Mouse (Mus musculus): Measurements from ENCODE around the gene Wnk1. TPM values are rescaled to one million over a fixed set of nuclear protein-coding genes. Genes with fewer than 3 reads are reported as not detected.

The Wnk1 gene
- polyA plus RNA-seq, 1 experiment from 2014 or later, result 67.7 TPM

GRCm38 (mm10) chr6:120069546-120069945, 31.1 kb upstream of the Wnk1 start:
- Histone ChIP-seq H3K4me2 (no peak overlapping the region), H3K4me3 (replicated peaks) (no peak overlapping the region), H3K36me3 (no peaks in the 10 kb centered on the region), H3K27ac (no peak overlapping the region), H3K9me3 (no peaks in the 10 kb centered on the region), H3K4me1 (replicated peaks) (no peaks in the 10 kb centered on the region), H3K9ac (replicated peaks) (no peak overlapping the region), H3K27me3 (no peaks in the 10 kb centered on the region)
- 82% methylated on average over 3 of the region's 3 CpGs for WGBS
- no peak for ATAC-seq (ENCODE audit: insufficient number of reproducible peaks, insufficient read depth, low FRiP score, low TSS enrichment, low read depth)

- Histone ChIP-seq H3K9me3 (no peaks in the 10 kb centered on the region), H3K9ac (replicated peaks) (no peak overlapping the region), H3K4me2 (no peak overlapping the region), H3K36me3 (no peaks in the 10 kb centered on the region), H3K27ac (no peak overlapping the region), H3K27me3 (no peaks in the 10 kb centered on the region), H3K4me3 (replicated peaks) (no peak overlapping the region), H3K4me1 (replicated peaks) (no peaks in the 10 kb centered on the region)
- WGBS, result 69% methylated on average over 6 of the region's 6 CpGs
- no peak for ATAC-seq (ENCODE audit: insufficient number of reproducible peaks, insufficient read depth, low FRiP score, low TSS enrichment, low read depth)
These were observed 27.2 kb upstream of the Wnk1 start for GRCm38 (mm10) chr6:120065552-120066177.

- H3K36me3 ChIP-seq, result no peaks in the 10 kb centered on the region
- WGBS, result 28% methylated on average over 2 of the region's 2 CpGs
- no peak overlapping the region for H3K9ac ChIP-seq (replicated peaks)
- H3K4me2 ChIP-seq, result no peak overlapping the region
- H3K9me3 ChIP-seq, result no peaks in the 10 kb centered on the region
- no peak overlapping the region for H3K27ac ChIP-seq
- no peak for ATAC-seq (ENCODE audit: insufficient number of reproducible peaks, insufficient read depth, low FRiP score, low TSS enrichment, low read depth)
- no peaks in the 10 kb centered on the region for H3K27me3 ChIP-seq
- H3K4me3 ChIP-seq (replicated peaks), result no peak overlapping the region
- no peaks in the 10 kb centered on the region for H3K4me1 ChIP-seq (replicated peaks)
These were observed 26.2 kb upstream of the Wnk1 start for GRCm38 (mm10) chr6:120064627-120065026.

- H3K27me3 ChIP-seq, result no peaks in the 10 kb centered on the region
- H3K4me2 ChIP-seq, result no peak overlapping the region
- ATAC-seq (ENCODE audit: insufficient number of reproducible peaks, insufficient read depth, low FRiP score, low TSS enrichment, low read depth), result no peak
- H3K9ac ChIP-seq (replicated peaks), result no peak overlapping the region
- no peaks in the 10 kb centered on the region for H3K4me1 ChIP-seq (replicated peaks)
- 88% methylated on average over 5 of the region's 5 CpGs for WGBS
- H3K36me3 ChIP-seq, result no peaks in the 10 kb centered on the region
- H3K4me3 ChIP-seq (replicated peaks), result no peak overlapping the region
- no peak overlapping the region for H3K27ac ChIP-seq
- no peaks in the 10 kb centered on the region for H3K9me3 ChIP-seq
These were observed 24.5 kb upstream of the Wnk1 start for GRCm38 (mm10) chr6:120062934-120063333.

DNA sequence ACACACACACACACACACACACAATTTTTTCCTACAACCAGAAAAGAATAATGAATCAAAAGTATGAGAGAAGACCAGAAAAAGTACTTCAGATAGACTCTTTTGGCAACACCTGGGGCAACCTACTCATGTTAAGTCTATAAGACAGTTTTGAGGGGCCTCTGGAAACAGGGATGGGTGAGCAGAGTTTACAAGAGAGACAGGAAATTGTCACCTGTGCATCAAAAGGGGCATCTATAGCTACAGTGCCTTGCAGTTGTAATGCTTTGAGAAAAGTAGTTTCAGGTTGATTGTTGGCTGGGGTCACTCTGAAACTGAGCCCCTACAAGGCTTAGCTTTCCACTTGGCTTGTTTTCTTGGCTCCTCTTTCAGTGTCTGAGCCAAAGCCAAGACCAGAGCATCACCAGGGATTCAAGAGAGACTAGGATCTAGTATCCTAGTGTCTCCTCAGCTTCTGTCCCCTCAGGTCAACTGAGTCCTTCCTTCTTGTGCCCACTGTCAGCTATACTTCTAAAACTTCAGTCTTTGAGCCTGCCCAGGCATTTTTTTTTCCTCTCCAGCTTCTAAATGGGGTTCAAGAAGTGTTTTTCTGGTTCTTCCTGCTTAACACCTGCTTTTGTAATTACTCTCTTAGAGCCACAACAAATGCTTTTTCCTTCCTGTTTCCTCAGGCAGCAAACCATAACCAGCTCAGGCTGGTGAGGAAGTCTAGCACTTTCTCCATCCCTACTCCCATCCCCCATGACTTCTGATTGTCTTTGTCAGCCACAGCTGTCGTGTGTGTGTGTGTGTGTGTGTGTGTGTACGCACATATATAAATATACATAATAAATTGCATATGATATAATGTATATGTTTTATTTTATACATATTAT, 17.4 kb upstream of the Wnk1 start:
- H3K4me1 ChIP-seq (replicated peaks), result no peaks in the 10 kb centered on the region
- no peak overlapping the region for H3K4me2 ChIP-seq
- no peak overlapping the region for H3K4me3 ChIP-seq (replicated peaks)
- 72% methylated on average over 2 of the region's 2 CpGs for WGBS
- H3K9ac ChIP-seq (replicated peaks), result no peak overlapping the region
- no peak for ATAC-seq (ENCODE audit: insufficient number of reproducible peaks, insufficient read depth, low FRiP score, low TSS enrichment, low read depth)
- H3K36me3 ChIP-seq, result no peaks in the 10 kb centered on the region
- no peaks in the 10 kb centered on the region for H3K27me3 ChIP-seq
- H3K27ac ChIP-seq, result no peak overlapping the region
- H3K9me3 ChIP-seq, result no peaks in the 10 kb centered on the region

DNA sequence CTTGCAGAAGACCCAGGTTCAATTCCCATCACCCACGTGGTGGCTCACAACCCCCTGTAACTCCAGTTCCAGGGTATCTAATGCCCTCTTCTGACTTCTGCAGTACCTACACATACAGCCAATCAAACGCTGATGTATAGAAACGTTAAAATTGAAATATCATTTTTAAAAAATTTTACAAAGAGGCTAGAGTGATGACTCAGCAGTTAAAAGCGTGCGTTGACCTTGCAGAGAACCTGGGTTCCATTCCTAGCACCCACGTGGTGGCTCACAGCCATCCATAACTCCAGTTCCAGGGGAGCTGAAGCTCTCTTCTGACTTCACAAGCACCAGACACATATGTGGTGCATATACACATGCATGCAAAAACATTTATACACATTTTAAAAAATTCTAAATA, 15.9 kb upstream of the Wnk1 start:
- WGBS, result 87% methylated on average over 6 of the region's 6 CpGs
- H3K9me3 ChIP-seq, result no peaks in the 10 kb centered on the region
- no peaks in the 10 kb centered on the region for H3K27me3 ChIP-seq
- H3K4me3 ChIP-seq (replicated peaks), result no peak overlapping the region
- ATAC-seq (ENCODE audit: insufficient number of reproducible peaks, insufficient read depth, low FRiP score, low TSS enrichment, low read depth), result no peak
- no peaks in the 10 kb centered on the region for H3K36me3 ChIP-seq
- no peaks in the 10 kb centered on the region for H3K4me1 ChIP-seq (replicated peaks)
- no peak overlapping the region for H3K27ac ChIP-seq
- H3K9ac ChIP-seq (replicated peaks), result no peak overlapping the region
- H3K4me2 ChIP-seq, result no peak overlapping the region

- no peak for ATAC-seq (ENCODE audit: insufficient number of reproducible peaks, insufficient read depth, low FRiP score, low TSS enrichment, low read depth)
- no peaks in the 10 kb centered on the region; the same call in 1 of the 2 replicates for H3K27me3 ChIP-seq
- no peak overlapping the region for H3K9ac ChIP-seq (replicated peaks)
- H3K36me3 ChIP-seq, result no peaks in the 10 kb centered on the region
- H3K4me3 ChIP-seq (replicated peaks), result no peak overlapping the region
- H3K4me2 ChIP-seq, result no peak overlapping the region
- H3K27ac ChIP-seq, result no peak overlapping the region
- no peaks in the 10 kb centered on the region for H3K4me1 ChIP-seq (replicated peaks)
- no peaks in the 10 kb centered on the region for H3K9me3 ChIP-seq
- 76% methylated on average over 7 of the region's 7 CpGs for WGBS
These were observed 9.3 kb upstream of the Wnk1 start for GRCm38 (mm10) chr6:120047705-120048292.

DNA sequence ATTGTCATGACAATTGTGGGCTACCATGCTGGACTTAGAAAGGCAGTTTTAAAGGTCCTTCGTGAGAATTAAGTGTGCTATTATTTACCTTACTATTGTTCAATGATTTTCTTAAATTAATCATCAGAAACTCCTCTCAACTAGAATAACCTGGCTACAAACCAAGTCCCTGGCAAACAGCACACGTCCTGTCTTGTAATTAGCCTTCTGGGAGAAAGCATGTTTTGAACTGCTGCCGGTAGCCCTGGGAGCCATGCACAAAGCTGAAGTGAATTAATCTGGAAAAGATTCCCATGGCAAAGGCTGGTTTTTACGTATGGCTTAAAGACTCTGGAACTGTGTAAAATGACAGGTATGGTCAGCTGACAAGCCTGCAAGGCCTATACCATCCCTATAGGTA, 6.9 kb upstream of the Wnk1 start:
- H3K36me3 ChIP-seq, result no peaks in the 10 kb centered on the region
- 66% methylated on average over 4 of the region's 4 CpGs for WGBS
- no peaks in the 10 kb centered on the region for H3K9me3 ChIP-seq
- no peak overlapping the region for H3K27ac ChIP-seq
- no peak overlapping the region for H3K4me2 ChIP-seq
- H3K27me3 ChIP-seq, result peaks cover 3% of the 10 kb centered on the region; the same call in 1 of the 2 replicates
- ATAC-seq (ENCODE audit: insufficient number of reproducible peaks, insufficient read depth, low FRiP score, low TSS enrichment, low read depth), result no peak
- no peaks in the 10 kb centered on the region for H3K4me1 ChIP-seq (replicated peaks)
- H3K4me3 ChIP-seq (replicated peaks), result no peak overlapping the region
- H3K9ac ChIP-seq (replicated peaks), result no peak overlapping the region

- H3K36me3 ChIP-seq, result no peaks in the 10 kb centered on the region
- H3K4me2 ChIP-seq, result no peak overlapping the region
- WGBS, result 68% methylated on average over 1 of the region's 1 CpGs
- H3K4me1 ChIP-seq (replicated peaks), result no peaks in the 10 kb centered on the region
- no peak for ATAC-seq (ENCODE audit: insufficient number of reproducible peaks, insufficient read depth, low FRiP score, low TSS enrichment, low read depth)
- no peak overlapping the region for H3K9ac ChIP-seq (replicated peaks)
- no peak overlapping the region for H3K27ac ChIP-seq
- peaks cover 3% of the 10 kb centered on the region; the same call in 1 of the 2 replicates for H3K27me3 ChIP-seq
- no peaks in the 10 kb centered on the region for H3K9me3 ChIP-seq
- H3K4me3 ChIP-seq (replicated peaks), result no peak overlapping the region
These were observed 4.3 kb upstream of the Wnk1 start for GRCm38 (mm10) chr6:120042632-120043220.

- Histone ChIP-seq H3K9me3 (no peaks in the 10 kb centered on the region), H3K27ac (no peak overlapping the region), H3K4me1 (replicated peaks) (peaks cover 10% of the 10 kb centered on the region), H3K27me3 (peaks cover 3% of the 10 kb centered on the region; the same call in 1 of the 2 replicates), H3K36me3 (no peaks in the 10 kb centered on the region), H3K9ac (replicated peaks) (no peak overlapping the region), H3K4me2 (no peak overlapping the region), H3K4me3 (replicated peaks) (no peak overlapping the region)
- ATAC-seq (ENCODE audit: insufficient number of reproducible peaks, insufficient read depth, low FRiP score, low TSS enrichment, low read depth), result no peak
- WGBS, result 87% methylated on average over 4 of the region's 4 CpGs
These were observed 2.0 kb upstream of the Wnk1 start for GRCm38 (mm10) chr6:120040557-120040857.
